Mouse (Mus musculus): ENCODE data around the gene Gm49387. TPM values are rescaled to one million over a fixed set of nuclear protein-coding genes. Genes with fewer than 3 reads are reported as not detected.
A peak's percentile ranks its signal among the peaks of the same experiment; 100 is the strongest.
"Not testable (repeated sequence)": the region's sequence is repeated elsewhere in the genome, so short reads cannot be mapped to it uniquely, and the experiment has no call there.

Gm49387 gene
- total RNA-seq, 2 experiments from 2014 or later = not detected

DNA sequence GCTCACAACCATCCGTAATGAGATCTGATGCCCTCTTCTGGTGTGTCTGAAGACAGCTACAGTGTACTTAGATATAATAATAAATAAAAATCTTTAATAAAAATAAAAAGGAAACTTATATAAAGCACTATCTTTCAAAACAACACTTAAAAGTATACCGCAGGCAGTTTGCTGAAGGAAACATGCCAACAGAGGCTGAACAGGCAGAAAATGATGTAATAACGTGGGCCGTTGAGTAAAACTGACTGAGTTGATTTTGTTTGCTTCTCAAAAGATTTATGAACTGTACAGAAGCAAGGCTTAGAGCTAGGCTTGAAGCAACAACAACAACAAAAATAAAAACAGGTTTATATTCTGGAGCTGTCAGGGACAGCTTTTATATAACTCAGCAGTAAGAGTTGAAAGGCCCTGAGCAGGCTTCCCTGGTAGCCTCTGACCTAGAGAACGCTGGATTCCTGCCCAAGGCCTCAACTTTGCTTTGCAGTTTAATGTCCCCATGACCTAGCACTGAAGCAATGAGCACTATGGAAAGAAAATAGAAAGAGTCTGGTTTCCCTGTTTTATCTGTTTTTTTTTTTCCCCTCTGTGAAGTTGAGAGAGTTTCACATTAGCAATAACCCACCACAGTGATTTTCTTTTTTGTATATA lies 3.6 kb upstream of the Gm49387 start:
- ATAC-seq (replicated peaks; ENCODE audit: poor library complexity, severe bottlenecking) = no peak

DNA sequence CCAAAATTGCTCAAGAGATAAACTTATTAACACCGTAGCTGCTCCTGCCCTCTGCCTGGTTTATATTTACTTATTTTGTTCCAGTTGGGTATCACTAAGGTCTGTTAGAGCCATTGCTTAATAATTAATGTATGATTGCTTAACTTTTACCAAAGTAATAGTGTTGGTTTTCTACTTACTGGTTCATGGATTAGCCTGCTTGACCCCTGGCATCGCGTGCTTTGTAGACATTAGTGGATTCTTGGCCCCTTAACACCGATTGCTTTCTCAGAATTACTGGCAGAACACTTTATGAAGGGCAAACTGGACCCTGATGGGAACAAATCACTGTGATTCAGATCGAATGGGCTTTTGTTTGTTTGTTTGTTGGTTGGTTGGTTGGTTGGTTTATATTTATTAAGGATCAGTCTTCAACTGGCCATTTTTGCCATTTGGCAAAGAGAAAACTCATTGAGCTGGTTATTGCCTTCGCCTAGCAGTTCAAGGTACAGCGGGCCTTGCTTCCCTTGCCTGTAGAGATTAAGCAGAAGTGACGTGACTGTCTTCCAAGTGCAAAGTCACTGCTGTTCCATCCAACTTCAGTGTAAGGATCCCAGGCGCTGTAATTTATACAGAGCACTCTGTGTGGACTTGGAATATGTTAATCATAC lies 953 bp upstream of the Gm49387 start:
- no peak; the same call in 1 of the 2 replicates for ATAC-seq (replicated peaks; ENCODE audit: poor library complexity, severe bottlenecking)

DNA sequence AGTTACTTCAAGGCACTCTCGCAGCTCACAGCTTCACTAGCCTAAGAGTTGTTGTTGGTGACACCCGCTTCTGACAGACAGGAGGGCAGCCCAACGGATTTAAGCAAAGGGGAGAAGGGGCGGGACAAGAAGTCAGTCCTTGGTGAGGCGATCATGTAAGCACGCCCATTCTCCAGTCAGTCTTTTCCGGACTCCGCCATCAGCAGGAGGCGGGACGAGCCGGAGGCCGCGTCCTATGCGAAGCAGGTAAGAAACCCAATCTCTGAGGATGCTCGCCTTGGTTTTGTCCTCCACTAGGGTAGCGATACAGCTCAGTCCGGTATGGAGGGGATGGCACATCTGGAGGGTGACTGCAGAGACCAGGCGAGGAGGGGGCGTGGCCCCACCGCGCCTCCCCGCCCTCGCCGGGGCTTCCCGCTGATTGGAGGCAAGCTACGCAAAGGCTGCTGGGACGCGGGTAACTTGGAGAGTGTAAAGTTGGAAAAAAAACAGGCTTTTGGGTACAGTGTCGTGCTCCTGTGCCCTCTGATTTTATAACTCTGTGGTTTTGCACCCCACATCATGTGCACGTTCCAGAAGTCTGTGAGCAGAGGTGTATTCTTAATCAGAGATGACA lies 320 bp upstream of the Gm49387 start, which contains the start of the genes Btd and Hacl1:
TSS of gene Btd (plus strand) at position 139 of the 616 bp plus-strand sequence.
TSS of gene Hacl1 (minus strand) at position 397 of the 616 bp plus-strand sequence.
- peak; percentile 92 for ATAC-seq (replicated peaks; ENCODE audit: poor library complexity, severe bottlenecking)

DNA sequence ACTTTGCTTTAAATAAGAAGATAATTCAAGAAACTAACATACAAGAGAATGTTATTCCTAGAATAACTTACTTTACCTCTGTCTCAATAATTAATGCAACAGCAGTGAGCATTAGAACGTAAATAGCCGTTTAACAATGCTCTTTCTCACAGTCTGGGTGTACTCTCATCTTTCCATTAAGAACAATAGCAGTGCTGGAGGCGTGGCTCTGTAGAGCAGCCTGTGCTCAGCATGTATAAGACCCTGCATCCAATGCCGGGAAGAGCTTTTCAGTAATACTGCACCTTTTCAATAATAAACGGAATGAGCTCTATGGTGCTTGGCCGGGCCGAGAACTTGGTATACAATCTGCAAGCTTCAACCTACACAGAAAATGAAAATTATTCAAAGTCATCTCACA lies 10.0 kb downstream of the Gm49387 start:
- no peak for ATAC-seq (replicated peaks; ENCODE audit: poor library complexity, severe bottlenecking)

DNA sequence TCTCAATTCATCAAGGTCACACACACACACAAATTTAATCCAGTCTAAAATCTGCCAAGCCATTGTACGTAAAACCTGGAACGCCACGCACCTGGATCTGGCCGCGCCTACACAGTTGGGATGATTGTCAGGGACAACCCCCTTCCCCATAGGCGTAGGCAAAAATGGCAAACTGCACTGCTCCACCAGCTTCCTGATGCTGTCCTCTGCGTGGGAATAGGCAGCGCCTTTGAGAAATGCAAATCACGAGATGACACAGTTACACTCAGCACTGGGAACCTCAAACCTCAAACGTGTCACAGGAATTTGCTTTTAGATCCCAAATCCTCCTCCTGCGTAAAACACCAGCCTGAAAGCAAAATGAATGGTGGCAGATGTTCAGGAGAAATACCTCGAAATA lies 17.9 kb downstream of the Gm49387 start:
- ATAC-seq (replicated peaks; ENCODE audit: poor library complexity, severe bottlenecking) = no peak

DNA sequence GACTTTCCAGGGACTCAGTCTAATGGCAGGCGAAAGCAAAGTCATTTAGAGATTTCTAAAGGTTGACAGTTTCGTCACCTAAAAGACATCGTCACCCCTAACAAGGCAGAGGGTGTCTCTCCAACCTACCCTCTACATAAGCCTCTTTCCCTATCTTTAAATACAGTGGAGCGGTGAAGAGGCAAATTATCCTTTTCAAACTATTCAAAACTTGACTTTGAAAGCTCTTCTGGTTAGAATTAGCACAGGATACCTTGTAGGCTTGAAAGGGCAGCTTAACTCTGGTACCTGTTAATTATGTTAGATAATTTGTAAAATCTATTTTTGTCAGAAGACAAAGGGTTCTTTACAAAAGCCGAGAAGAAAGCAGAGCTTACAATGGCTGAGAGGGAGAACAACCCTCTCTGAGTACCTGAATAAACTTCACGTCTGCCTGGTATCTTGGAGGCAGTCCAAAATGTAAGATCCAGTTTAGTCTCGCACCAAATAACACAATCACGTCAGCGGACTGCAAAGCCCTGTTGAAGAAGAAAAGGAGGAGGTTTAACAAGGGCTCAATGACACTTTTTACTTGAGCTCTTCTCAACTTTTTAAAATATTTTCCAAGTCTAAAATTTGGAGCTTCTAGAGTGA lies 20.0 kb downstream of the Gm49387 start:
- no peak for ATAC-seq (replicated peaks; ENCODE audit: poor library complexity, severe bottlenecking)

DNA sequence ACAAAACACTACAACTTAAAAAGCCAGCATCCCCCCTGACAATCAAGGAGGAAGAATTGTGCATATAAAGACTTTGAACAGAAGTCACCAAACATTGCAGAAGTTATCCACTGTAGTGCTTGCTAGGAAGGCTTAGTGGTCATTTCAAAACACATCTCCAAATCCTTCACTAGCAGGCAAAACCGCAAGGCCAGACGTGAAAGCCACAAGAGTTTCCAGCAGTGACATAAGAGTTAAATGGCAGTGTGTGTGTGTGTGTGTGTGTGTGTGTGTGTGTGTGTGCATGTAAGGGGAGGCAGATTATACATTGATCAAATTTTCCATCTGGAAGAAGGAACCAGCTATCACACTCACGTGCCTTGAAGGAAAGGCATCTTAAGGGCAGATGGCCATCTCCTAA lies 22.7 kb downstream of the Gm49387 start:
- peak; percentile 92 for ATAC-seq (replicated peaks; ENCODE audit: poor library complexity, severe bottlenecking)

DNA sequence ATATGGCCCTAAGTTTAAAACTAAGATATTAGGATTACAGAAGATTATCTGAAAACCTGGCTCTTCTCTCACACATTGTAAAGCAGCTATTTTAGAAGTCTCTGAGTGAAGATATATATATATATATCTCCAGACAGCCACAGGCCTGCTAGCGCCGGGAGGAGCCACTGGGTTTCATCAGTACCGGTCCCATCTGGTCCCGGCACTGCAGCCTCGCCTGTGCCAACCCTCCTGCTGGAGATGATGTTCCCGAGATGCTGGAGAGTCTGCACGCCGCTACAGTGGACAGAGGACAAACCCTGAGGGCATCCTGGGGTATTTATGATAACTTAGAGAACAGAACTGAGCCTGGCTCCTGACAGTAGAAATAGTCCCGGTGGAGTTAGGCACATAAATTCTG lies 23.5 kb downstream of the Gm49387 start:
- ATAC-seq (replicated peaks; ENCODE audit: poor library complexity, severe bottlenecking) = no peak

DNA sequence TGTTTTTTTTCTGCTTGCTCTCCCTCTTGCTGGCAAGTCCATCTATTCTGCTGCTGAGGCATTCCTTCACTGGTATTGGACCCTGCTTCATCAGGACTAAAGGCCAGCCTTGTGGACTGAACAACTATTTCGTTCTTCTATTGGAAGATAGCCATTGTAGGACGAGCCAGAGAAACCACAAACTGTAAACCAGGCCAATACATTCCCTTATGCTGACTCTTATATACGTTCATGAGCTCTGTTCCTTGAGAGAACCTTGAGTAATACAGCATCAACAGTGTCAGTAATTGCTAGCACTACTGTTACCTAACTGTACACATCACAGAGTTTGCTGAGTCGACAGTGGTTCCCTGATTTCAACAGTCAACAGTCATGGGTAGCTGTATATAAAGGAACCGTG lies 27.0 kb downstream of the Gm49387 start:
- ATAC-seq (replicated peaks; ENCODE audit: poor library complexity, severe bottlenecking) = peak; percentile 48

DNA sequence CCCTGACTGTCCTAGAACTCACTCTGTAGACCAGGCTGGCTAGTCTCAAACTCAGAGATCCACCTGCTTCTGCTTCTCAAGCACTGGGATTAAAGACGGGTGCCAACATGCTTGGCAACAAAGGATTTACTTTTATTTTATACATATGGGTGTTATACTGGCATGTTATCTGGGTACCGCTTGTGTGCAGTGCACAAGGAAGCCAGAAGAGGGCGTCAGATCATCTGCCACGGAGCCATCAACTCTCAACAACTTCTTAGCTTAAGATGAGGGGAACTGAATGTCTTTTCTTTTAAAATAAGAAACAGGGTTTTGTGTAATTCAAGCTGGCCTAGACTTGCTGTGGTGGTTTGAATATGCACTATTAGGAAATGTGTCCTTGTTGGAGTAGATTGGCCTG lies 28.7 kb downstream of the Gm49387 start:
- peak; percentile 39; the same call in 1 of the 2 replicates for ATAC-seq (replicated peaks; ENCODE audit: poor library complexity, severe bottlenecking)

DNA sequence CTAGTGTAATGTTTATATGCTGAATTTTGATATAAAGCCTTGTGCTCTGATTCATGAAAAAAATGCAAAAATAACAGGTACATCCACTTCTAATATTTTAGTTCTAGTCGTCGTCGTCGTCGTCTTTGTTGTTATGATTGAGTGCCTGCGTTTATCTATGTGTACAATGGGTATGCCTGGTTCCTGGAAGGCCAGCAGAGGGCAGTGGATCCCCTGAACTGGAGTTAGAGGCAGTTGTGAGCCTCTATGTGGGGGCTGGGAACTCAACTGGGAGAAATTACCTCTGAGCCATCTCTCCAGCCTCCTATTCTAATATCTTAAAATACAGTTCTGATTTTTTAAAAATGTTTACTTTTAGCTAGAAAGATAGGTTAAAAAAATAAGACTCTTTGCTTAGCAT lies 35.2 kb downstream of the Gm49387 start:
- ATAC-seq (replicated peaks; ENCODE audit: poor library complexity, severe bottlenecking) = no peak

DNA sequence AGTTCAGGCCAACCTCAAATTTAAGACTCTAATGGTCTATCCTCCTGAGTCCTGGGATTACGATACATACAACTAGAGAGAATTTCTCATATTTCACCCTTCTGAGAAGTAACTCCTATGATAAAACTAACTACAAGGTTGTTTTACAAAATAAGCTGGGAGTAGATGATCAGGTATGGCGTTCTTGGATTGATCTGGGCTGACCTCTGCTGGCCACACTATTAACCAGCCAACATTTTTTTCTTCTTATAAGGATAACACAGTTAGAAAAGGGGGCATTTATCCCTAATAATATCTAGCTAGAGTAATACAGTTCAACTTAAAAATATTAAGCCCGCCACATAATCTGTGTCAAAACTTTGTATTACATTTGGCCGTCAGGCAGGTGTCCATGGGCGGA lies 35.8 kb downstream of the Gm49387 start:
- no peak for ATAC-seq (replicated peaks; ENCODE audit: poor library complexity, severe bottlenecking)

DNA sequence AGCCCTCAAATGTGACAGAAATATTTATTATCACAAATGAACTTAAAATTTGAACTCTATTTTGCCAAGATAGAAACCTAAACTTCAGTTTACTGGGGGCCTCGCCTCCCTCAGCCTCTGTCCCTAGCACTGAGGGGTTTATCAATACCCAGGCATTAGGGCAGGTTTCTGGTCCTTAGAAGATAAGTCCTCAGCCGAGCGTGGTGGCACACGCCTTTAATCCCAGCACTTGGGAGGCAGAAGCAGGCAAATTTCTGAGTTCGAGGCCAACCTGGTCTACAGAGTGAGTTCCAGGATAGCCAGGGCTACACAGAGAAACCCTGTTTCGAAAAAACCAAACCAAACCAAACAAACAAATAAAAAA lies 38.1 kb downstream of the Gm49387 start:
- ATAC-seq (replicated peaks; ENCODE audit: poor library complexity, severe bottlenecking) = not testable (repeated sequence)

DNA sequence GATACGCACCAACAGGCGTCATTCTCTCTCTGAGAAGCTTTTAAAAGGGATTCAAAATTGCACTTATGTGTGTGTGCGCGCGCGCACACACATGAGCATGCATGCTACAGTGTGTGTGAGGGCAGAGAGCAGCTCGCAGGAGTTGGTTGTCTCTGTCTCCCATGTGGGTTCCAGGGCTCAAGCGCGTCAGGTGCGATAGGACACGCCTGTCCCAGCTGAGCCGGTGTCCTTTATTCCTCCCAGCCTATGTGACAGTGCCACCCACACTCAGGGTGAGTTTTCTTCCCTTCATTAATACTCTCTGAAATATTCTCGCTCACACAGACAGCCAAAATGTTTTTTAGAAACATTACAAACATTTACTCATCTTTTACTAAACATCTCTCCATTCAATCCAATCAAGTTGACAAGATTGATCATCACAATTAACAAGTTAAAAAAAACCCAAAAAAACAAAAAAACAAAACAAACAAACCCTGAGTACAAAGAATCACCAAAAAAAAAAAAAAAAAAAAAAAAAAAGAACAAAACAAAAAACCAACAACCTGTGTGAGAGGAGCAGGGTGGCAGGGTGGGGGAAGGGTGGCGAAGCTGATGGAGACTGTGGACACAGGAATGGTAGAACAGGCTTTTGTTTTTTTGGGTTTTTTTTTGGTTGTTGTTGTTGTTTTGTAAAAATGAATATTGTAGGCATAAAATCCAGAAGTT lies 38.6 kb downstream of the Gm49387 start:
- ATAC-seq (replicated peaks; ENCODE audit: poor library complexity, severe bottlenecking) = no peak

DNA sequence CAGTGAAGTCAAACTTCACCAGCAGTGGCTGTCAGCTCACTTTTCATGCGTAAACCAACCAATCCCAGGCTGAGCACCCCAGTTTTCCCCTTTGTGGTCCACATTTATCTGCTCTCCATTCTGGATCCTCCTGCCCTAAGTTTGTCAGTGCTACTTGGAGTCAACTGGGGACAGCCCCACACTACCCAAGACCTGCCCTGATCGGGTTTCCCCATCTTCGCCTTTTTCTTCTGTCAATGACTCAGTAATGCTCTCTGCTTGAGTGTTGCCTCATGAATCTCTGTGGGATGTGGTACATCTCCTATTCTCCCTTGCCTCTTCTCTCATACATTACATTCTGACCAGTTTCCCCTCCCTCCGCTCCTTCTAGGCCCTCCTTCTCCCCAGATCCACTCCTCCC lies 43.2 kb downstream of the Gm49387 start:
- ATAC-seq (replicated peaks; ENCODE audit: poor library complexity, severe bottlenecking) = peak; percentile 50

DNA sequence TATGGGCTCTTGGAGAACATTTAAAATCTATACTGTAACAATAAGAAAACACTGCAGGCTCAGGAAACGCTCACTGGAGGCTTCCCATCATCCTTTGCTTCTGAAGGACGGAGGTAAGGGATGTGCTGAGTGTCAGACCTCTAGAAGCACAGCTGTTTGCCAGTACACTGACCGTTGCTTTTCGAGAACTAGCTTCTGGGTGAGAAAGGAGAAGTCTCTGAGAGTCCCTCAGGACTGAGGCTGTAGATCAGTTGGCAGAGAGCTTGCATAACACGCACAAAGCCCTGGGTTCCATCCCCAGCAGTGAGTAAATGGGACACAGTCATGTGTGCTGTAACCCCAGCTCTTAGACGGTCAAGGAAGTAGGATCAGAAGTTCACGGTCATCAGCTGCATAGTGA lies 44.3 kb downstream of the Gm49387 start:
- ATAC-seq (replicated peaks; ENCODE audit: poor library complexity, severe bottlenecking) = peak; percentile 86

DNA sequence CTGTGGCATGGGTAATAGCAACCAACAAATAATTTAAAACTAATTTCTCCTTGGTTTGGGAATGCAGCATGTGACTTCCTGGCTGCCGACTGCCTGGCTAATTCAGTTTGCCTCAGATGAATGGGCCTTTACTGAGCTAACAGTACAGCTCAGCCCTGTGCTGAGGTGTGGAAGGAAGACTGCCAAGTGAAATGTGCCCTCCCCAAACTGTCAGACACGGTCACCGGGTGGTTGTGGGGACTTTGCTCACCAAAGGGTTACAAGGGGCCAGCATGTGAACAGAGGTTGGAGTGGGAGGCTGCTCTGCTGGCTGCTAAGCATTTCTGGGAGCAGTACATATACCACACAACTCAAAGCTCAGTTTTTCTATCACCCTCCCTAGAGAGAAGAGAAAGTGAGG lies 46.0 kb downstream of the Gm49387 start:
- no peak for ATAC-seq (replicated peaks; ENCODE audit: poor library complexity, severe bottlenecking)

DNA sequence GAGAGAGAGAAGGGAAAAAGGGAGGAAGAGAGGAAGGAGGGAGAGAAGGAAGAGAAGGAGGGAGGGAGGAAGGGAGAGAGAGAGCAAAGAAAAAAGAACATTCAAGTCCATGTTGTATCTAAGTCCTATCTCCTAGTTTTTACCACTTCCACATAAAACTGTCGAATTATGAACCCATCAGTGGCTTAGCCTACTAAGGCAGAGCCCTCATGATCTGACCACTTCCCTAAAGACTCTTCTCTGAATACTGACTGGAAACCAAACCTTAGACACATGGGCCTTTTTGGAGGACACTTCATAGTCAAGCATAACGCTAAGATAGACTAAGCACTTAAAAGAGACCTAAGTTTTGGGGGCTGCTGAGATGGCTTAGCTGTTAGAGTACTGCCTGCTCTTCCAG lies 47.6 kb downstream of the Gm49387 start:
- peak; percentile 70 for ATAC-seq (replicated peaks; ENCODE audit: poor library complexity, severe bottlenecking)

DNA sequence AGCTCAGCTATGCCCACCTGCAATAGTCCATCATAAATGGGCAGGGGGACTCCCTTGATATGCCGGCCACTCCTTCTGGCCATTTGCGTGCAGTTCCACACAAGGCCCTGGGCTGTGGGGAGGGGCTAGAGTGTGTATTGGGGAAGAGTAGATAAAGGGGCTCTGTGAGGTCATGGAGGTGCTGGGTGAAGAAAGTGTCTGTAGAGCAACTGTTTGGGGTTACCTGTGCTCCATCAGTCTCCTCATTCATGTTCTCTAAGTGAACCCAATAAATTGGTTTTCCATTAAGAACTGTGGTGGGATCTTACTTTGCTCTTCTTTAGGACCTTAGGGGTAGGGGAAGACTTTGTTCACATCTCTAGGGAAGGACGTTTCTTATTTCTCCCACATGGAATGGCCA lies 49.4 kb downstream of the Gm49387 start, which contains the start of gene Colq:
TSS of gene Colq (minus strand) at position 101 of the 400 bp plus-strand sequence.
- ATAC-seq (replicated peaks; ENCODE audit: poor library complexity, severe bottlenecking) = no peak

DNA sequence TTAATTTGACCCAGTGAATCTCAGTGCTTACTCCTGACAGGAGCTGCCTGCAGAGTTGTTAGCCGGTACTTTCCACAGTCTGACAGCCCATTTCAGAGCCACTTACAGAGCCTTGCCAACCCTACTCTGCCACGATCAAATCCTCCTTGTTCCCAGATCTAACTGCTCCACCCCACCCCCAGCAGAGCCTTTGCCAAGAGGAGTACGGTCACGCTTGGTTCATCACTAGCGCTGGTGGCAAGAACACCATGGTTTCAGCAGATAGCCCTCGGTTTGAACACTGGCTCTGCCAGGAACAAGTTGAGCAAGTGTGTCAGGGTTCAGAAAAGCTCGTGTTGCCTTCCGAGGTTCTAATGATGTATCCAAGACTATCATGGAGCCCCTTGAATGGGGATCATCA lies 54.2 kb downstream of the Gm49387 start:
- ATAC-seq (replicated peaks; ENCODE audit: poor library complexity, severe bottlenecking) = no peak

DNA sequence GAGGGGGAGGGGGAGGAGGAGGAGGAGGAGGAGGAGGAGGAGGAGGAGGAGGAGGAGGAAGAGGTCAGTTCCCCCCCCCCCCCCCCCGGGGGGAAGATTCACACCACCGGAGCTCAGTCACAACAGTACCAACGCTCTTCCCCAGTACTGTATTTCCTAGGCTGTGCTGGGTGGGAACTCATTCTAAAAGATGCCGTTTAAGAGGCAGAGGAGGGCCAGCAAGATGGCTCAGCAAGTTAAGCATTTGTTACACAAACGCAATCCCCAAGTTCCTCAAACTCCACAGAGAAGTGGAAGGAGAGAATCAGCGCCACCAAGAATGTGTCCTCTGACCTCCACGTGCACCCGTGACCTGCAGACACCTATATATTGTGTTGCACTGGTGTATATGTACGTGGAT lies 57.6 kb downstream of the Gm49387 start:
- peak; percentile 56 for ATAC-seq (replicated peaks; ENCODE audit: poor library complexity, severe bottlenecking)

Data from granulocyte monocyte progenitor cell, adult 5-6 weeks (primary cell).